Comparison of ENCODE assay signal across 20 mouse cellular contexts in genomic region chr2:146427380-146427779, GRCm38 (mm10).
DNase-seq lines count a peak whose midpoint lies in the region; ATAC-seq lines count a peak whose summit lies in the region.
"Had no signal": no experiment of that assay in that cellular context is flagged by ENCODE, and none has a peak within 500 bp of the region (broad histone marks: within the 10 kb centered on the region; RNA-seq: fewer than 3 reads in every experiment).

No protein-coding gene starts in this region.

- no peak overlapping the region for H3K9ac ChIP-seq in forebrain, embryonic 15.5 days (replicated peaks)
- H3K9ac ChIP-seq: forebrain, embryonic 13.5 days; heart, embryonic 13.5 days; hindbrain, embryonic 12.5 days had no signal

- ATAC-seq in forebrain, embryonic 15.5 days (replicated peaks), result no peak
- ATAC-seq: forebrain, embryonic 13.5 days; hindbrain, embryonic 16.5 days; inflammation-experienced regulatory T-cells, adult 6 months had no signal

- no peak overlapping the region for H3K4me2 ChIP-seq in forebrain, embryonic 15.5 days (replicated peaks)
- H3K4me2 ChIP-seq: forebrain, embryonic 13.5 days; heart, embryonic 13.5 days; hindbrain, embryonic 12.5 days had no signal

- H3K36me3 ChIP-seq in forebrain, embryonic 15.5 days, result peaks cover 22% of the 10 kb centered on the region; the same call in 1 of the 2 replicates

- DNase-seq in adrenal gland, adult 2 months, result peak; percentile 28
- no peak for DNase-seq in adrenal gland, postnatal 14 days
- peak; percentile 26 to 49 for DNase-seq in heart, adult 18-20 months
- no peak for DNase-seq in heart, postnatal 25 days (ENCODE audit: low spot score)
- peak; percentile 31 for DNase-seq in retina, postnatal 1 day
- no peak for DNase-seq in retina, embryonic 14.5 days (ENCODE audit: low spot score)
- DNase-seq: adrenal gland, postnatal 10 days; cerebellum, adult 11 months; cerebellum, adult 8-10 months; gastrocnemius, adult 2 months; gastrocnemius, postnatal 25 days; kidney, adult 11 months; kidney, adult 9 months had no signal

- H3K4me3 ChIP-seq in forebrain, embryonic 15.5 days, result no peak overlapping the region
- H3K4me3 ChIP-seq: embryonic facial prominence, embryonic 10.5 days; forebrain, embryonic 13.5 days; gastrocnemius, adult 2 months; heart, embryonic 13.5 days; hindbrain, embryonic 12.5 days had no signal

- no peaks in the 10 kb centered on the region for H3K4me1 ChIP-seq in forebrain, embryonic 15.5 days
- H3K4me1 ChIP-seq: embryonic facial prominence, embryonic 10.5 days; forebrain, embryonic 13.5 days; heart, embryonic 13.5 days; hindbrain, embryonic 12.5 days had no signal

- no peaks in the 10 kb centered on the region for H3K27me3 ChIP-seq in forebrain, embryonic 15.5 days
- H3K27me3 ChIP-seq: forebrain, embryonic 13.5 days; heart, embryonic 13.5 days; hindbrain, embryonic 12.5 days had no signal

- H3K9me3 ChIP-seq in forebrain, embryonic 15.5 days, result no peaks in the 10 kb centered on the region
- H3K9me3 ChIP-seq: embryonic facial prominence, embryonic 10.5 days; forebrain, embryonic 13.5 days; heart, embryonic 13.5 days; hindbrain, embryonic 12.5 days had no signal

- intact Hi-C loops in heart, postnatal 25 days (cut with DNase I), result no loop called here

- no peak overlapping the region for H3K27ac ChIP-seq in forebrain, embryonic 15.5 days (replicated peaks)
- H3K27ac ChIP-seq: embryonic facial prominence, embryonic 10.5 days; forebrain, embryonic 13.5 days; gastrocnemius, adult 2 months; heart, embryonic 13.5 days; hindbrain, embryonic 12.5 days had no signal

- 92% methylated on average over 3 of the region's 3 CpGs for WGBS in forebrain, embryonic 15.5 days

Comparison
In these comparisons a context has a peak if more than half of its experiments do, and no peak if none do; other contexts are left out.
1. DNase-seq: peak in adrenal gland, adult 2 months (single experiment), heart, adult 18-20 months (2 of 2) and retina, postnatal 1 day (single experiment); none in adrenal gland, postnatal 14 days (single experiment), heart, postnatal 25 days (single experiment) and retina, embryonic 14.5 days (single experiment).